Mouse (Mus musculus) forebrain, embryonic 11.5 days (tissue): ENCODE results near the gene Rae1. TPM values are rescaled to one million over a fixed set of nuclear protein-coding genes. Genes with fewer than 3 reads are reported as not detected.
A peak's percentile ranks its signal among the peaks of the same experiment; 100 is the strongest.

Source experiments
- ATAC-seq: fragments of 200-750 bp; cut with Nextera tagmentation; replicated peaks from 2 replicates; pipeline ENCODE4 v1.8.0; 2017; ENCODE audit warnings: moderate TSS enrichment; ENCODE audit not compliant: low FRiP score
- DNase-seq: peaks from one replicate; pipeline ENCODE4 v3.0.0-alpha.2; 2017; ENCODE audit warnings: low spot score
- H3K27ac ChIP-seq: fragments of 300-500 bp; sonication (generic); 2 replicates; pipeline ENCODE4 v1.5.1; 2014; ENCODE audit warnings: low read depth, low read length
- H3K27me3 ChIP-seq: fragments of 300-500 bp; sonication (generic); 2 replicates; pipeline ENCODE4 v1.6.1; 2014; ENCODE audit warnings: mild to moderate bottlenecking, low read length, mixed read lengths; ENCODE audit not compliant: control insufficient read depth, insufficient read depth
- H3K36me3 ChIP-seq: fragments of 300-500 bp; sonication (generic); 2 replicates; pipeline ENCODE4 v1.6.1; 2014; ENCODE audit warnings: mild to moderate bottlenecking, low read length, moderate library complexity, mixed read lengths; ENCODE audit not compliant: control insufficient read depth, insufficient read depth
- H3K4me1 ChIP-seq: fragments of 300-500 bp; sonication (generic); replicated peaks from 2 replicates; pipeline ENCODE4 v1.6.1; 2014; ENCODE audit warnings: low read length, mixed read lengths; ENCODE audit not compliant: control insufficient read depth, insufficient read depth
- H3K4me2 ChIP-seq: fragments of 300-500 bp; sonication (generic); 2 replicates; pipeline ENCODE4 v1.6.1; 2014; ENCODE audit warnings: low read depth, mild to moderate bottlenecking, low read length, moderate library complexity, mixed read lengths; ENCODE audit not compliant: severe bottlenecking
- H3K4me3 ChIP-seq: fragments of 300-500 bp; sonication (generic); 2 replicates; pipeline ENCODE4 v1.5.1; 2014; ENCODE audit warnings: low read depth, low read length
- H3K9ac ChIP-seq: fragments of 300-500 bp; sonication (generic); 2 replicates; pipeline ENCODE4 v1.6.1; 2014; ENCODE audit warnings: low read length
- H3K9me3 ChIP-seq: fragments of 300-500 bp; sonication (generic); 2 replicates; pipeline ENCODE4 v1.6.1; 2016; ENCODE audit warnings: low read length, mixed read lengths; ENCODE audit not compliant: control insufficient read depth
- WGBS: fragments of 180-500 bp; shearing (Covaris S2); extraction: QIAGEN DNeasy Blood & Tissue Kit; methylation state at CpG from one replicate; pipeline ENCODE4 v1.1.7; 2014; 5-methylcytosine and 5-hydroxymethylcytosine counted together
- polyA plus RNA-seq: library from polyadenylated mRNA; unstranded; fragments of >200 nt; fragmentation: Nextera tagmentation; extraction: Ambion mirVana; gene quantifications from 2 replicates; pipeline ENCODE4 v1.2.1, GENCODE M21; 2014

The Rae1 gene
- polyA plus RNA-seq, 1 experiment from 2014 or later, result 148 TPM

DNA sequence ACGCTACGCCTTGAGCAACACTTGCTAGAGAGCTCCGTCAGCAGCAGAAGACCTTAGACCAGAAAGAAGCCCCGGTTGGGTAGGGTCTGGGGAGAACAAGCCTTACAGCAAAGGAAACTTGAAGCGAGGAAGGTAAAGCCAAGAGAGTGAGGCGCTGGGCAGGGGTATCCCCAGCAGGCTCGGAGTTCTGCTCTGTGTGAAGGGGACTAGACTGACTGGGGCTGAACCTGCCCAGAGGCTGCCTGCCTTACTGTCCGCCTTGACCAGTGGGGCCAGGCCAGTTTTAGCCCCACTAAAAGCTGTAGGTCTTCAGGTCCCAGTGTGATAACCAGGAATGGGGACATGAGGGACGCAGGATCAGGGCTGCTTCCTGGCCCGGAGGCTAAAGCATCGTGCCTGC, 20.5 kb downstream of the Rae1 start, which contains the start of gene Rbm38:
TSS of gene Rbm38 (plus strand) at position 69 of the 400 bp plus-strand sequence.
- no peak within 1 kb of the TSS; the same call in 1 of the 2 replicates for H3K27ac ChIP-seq
- peak within 1 kb of the TSS; percentile 87 for H3K4me3 ChIP-seq
- peaks cover 29% of the 10 kb centered on the region for H3K4me1 ChIP-seq
- H3K9ac ChIP-seq, result peak within 1 kb of the TSS; percentile 60
- H3K27me3 ChIP-seq, result peaks cover 9% of the 10 kb centered on the region
- ATAC-seq, result no peak
- no peaks in the 10 kb centered on the region; the same call in 1 of the 2 replicates for H3K36me3 ChIP-seq
- peak within 1 kb of the TSS; percentile 84 for H3K4me2 ChIP-seq
- H3K9me3 ChIP-seq, result no peaks in the 10 kb centered on the region
- peak; percentile 55 for DNase-seq
- WGBS, result 28% methylated on average over 11 of the region's 11 CpGs

DNA sequence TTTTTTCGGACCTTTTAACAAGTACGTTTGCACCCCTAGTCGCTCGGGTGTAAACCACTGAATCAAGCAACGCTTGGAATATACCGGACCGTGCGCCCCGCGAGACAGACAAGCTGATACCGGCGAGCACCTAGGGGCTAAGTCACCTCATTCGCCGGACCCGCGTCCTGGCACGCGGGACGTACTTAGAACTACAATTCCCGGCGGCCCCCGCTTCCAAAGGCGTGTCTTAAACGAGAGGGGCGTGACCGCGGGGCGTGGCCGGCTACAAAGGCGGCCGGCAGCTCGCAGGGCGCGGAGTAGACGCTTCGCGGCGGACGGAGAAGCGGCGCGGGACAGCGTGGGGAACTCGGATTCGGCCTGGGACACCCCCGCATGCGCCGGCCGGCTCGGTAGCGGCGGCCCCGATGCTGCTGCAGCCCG, 21.7 kb downstream of the Rae1 start:
- H3K36me3 ChIP-seq, result no peaks in the 10 kb centered on the region; the same call in 1 of the 2 replicates
- peak overlapping the region; percentile 83 for H3K9ac ChIP-seq
- H3K27me3 ChIP-seq, result peaks cover 9% of the 10 kb centered on the region
- ATAC-seq, result peak; percentile 82
- H3K4me1 ChIP-seq, result peaks cover 29% of the 10 kb centered on the region
- peak overlapping the region; percentile 87 for H3K4me3 ChIP-seq
- DNase-seq, result peak; percentile 96
- peak overlapping the region; percentile 84 for H3K4me2 ChIP-seq
- H3K27ac ChIP-seq, result peak overlapping the region; percentile 80
- no peaks in the 10 kb centered on the region for H3K9me3 ChIP-seq
- under 1% methylated on average over 54 of the region's 54 CpGs for WGBS

DNA sequence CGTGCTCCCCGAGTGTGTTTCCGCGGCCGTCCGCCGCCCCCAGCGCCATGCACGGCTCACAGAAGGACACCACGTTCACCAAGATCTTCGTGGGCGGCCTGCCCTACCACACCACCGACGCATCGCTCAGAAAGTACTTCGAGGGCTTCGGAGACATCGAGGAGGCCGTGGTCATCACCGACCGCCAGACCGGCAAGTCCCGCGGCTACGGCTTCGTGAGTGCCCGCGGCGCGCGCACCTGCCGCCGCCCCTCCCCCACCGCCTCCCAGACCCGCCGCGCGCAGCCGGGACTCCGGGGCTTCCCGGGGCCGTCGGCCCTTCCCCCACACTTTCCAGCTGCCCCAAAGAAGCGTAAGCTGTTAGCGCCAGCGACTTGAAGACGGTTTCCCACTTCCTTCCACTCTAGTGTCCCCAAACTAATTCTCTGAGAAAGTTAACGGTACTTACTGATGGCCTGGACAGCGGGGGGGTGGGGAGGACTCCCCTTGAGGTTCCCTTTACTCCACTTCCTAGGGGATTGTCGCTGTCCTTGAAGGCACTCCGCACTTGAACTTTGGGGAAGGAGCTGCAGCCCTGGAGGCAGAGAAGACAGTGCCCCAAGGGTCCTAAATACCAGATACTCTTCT, 22.3 kb downstream of the Rae1 start:
- WGBS, result under 1% methylated on average over 45 of the region's 51 CpGs
- Histone ChIP-seq H3K27ac (peak overlapping the region; percentile 80), H3K4me1 (peaks cover 29% of the 10 kb centered on the region), H3K9me3 (no peaks in the 10 kb centered on the region), H3K4me2 (peak overlapping the region; percentile 84), H3K4me3 (peak overlapping the region; percentile 87), H3K9ac (peak overlapping the region; percentile 83), H3K36me3 (no peaks in the 10 kb centered on the region; the same call in 1 of the 2 replicates), H3K27me3 (peaks cover 9% of the 10 kb centered on the region)
- DNase-seq (peak; percentile 86), ATAC-seq (peak; percentile 56)

DNA sequence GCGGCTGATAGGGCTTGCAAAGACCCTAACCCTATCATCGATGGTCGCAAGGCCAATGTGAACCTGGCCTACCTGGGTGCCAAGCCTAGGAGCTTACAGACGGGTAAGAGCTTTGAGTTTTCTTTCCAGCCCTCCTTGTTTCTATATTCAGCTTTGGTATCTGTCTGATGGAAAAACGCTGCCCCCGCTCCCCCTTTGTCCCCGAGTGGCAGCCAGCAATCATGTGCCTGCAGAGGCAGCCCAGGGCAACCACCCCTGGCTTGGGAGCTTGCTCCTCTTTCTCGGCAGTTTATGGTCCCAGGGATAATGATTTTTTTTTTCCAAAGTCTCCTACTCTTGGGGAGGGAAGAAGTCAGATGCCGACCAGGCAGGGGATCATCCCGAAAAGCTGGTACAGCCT, 22.9 kb downstream of the Rae1 start:
- H3K27me3 ChIP-seq, result peaks cover 9% of the 10 kb centered on the region
- peak overlapping the region; percentile 84 for H3K4me2 ChIP-seq
- no peak for DNase-seq
- H3K36me3 ChIP-seq, result no peaks in the 10 kb centered on the region; the same call in 1 of the 2 replicates
- peaks cover 29% of the 10 kb centered on the region for H3K4me1 ChIP-seq
- H3K27ac ChIP-seq, result no peak overlapping the region
- ATAC-seq, result no peak
- WGBS, result 25% methylated on average over 10 of the region's 10 CpGs
- no peaks in the 10 kb centered on the region for H3K9me3 ChIP-seq
- H3K4me3 ChIP-seq, result peak overlapping the region; percentile 87
- peak overlapping the region; percentile 83 for H3K9ac ChIP-seq

DNA sequence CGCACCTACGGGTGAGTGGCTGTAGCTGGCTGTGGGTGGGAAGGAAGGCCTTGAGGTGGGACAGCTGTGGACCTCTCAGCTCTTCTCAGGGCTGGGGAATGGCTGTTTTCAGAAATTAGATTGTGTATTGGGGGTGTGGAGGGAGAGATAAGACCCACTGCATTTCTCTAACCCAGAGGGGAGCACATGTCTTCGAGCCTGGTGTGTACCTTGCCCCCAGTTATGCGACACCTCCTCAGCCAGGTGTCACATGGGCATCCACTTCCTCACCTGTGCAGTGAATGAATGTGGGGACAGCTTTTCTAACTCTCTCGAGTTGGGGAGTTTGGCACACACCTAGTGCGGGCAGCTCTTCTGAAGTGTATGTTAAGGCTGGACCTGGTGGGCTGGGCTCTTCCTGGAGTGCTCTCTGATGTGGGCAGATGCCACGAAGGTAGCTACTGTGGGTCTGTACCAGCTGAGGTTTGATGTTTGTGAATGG, 23.5 kb downstream of the Rae1 start:
- Histone ChIP-seq H3K27ac (no peak overlapping the region), H3K9me3 (no peaks in the 10 kb centered on the region), H3K36me3 (peaks cover 2% of the 10 kb centered on the region; the same call in 1 of the 2 replicates), H3K27me3 (peaks cover 8% of the 10 kb centered on the region), H3K4me3 (peak overlapping the region; percentile 87), H3K4me1 (peaks cover 29% of the 10 kb centered on the region), H3K9ac (peak overlapping the region; percentile 83), H3K4me2 (peak overlapping the region; percentile 84)
- DNase-seq (no peak), ATAC-seq (no peak)
- WGBS, result 85% methylated on average over 7 of the region's 7 CpGs

DNA sequence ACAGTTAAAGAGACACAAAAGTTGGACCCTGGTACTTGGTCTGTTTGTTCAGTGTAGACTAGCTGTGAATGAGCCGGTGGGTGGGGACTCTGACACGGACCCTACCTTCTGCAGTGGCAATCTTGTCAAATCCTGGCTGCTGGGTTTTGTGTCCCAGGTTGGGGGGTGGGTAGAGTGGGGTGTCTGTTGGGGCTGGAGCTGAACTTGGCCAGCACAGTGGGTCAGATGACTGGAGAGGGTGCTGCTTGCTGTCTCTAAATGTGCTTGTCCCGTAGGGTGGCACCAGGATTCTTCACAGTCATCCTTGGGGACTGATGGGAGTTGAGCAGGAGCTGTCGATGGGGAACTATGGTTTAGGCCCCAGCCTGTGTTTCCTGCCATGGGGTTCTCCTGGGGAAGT, 24.0 kb downstream of the Rae1 start:
- peaks cover 26% of the 10 kb centered on the region for H3K4me1 ChIP-seq
- DNase-seq (no peak), ATAC-seq (no peak)
- H3K9me3 ChIP-seq, result no peaks in the 10 kb centered on the region
- H3K9ac ChIP-seq, result peak overlapping the region; percentile 83; the same call in 1 of the 2 replicates
- H3K4me3 ChIP-seq, result peak overlapping the region; percentile 87
- H3K27ac ChIP-seq, result no peak overlapping the region
- WGBS, result 85% methylated on average over 4 of the region's 4 CpGs
- peaks cover 7% of the 10 kb centered on the region for H3K27me3 ChIP-seq
- H3K4me2 ChIP-seq, result 0 out of 2 replicates have a peak overlapping the region, but pooled peaks have one; percentile 84
- H3K36me3 ChIP-seq, result peaks cover 2% of the 10 kb centered on the region; the same call in 1 of the 2 replicates

DNA sequence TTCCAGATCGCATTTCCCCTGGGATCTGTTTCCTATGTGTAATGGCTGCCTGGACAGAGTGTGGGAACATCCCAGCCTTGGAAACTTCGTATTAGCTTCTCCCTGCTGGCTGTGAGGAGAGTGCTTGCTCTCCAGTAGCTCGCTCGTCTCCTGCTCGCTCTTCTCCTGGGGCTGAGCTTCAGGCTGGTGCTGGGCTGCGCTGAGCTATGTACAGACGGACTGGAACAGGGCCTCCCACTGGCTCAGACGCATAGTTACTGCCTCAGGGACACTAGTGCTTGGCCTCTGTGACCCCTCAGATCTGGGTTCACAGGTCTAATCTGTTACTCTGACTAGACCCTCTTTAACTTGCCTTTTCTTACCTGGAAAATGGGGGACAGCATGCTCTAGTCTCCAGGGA, 24.5 kb downstream of the Rae1 start:
- ATAC-seq (no peak), DNase-seq (no peak)
- no peaks in the 10 kb centered on the region for H3K9me3 ChIP-seq
- H3K36me3 ChIP-seq, result peaks cover 2% of the 10 kb centered on the region; the same call in 1 of the 2 replicates
- H3K9ac ChIP-seq, result peak overlapping the region; percentile 16; the same call in 1 of the 2 replicates
- peaks cover 7% of the 10 kb centered on the region for H3K27me3 ChIP-seq
- WGBS, result 70% methylated on average over 8 of the region's 8 CpGs
- H3K4me1 ChIP-seq, result peaks cover 24% of the 10 kb centered on the region
- peak overlapping the region; percentile 87; the same call in 1 of the 2 replicates for H3K4me3 ChIP-seq
- 0 out of 2 replicates have a peak overlapping the region, but pooled peaks have one; percentile 12 for H3K4me2 ChIP-seq
- H3K27ac ChIP-seq, result no peak overlapping the region

DNA sequence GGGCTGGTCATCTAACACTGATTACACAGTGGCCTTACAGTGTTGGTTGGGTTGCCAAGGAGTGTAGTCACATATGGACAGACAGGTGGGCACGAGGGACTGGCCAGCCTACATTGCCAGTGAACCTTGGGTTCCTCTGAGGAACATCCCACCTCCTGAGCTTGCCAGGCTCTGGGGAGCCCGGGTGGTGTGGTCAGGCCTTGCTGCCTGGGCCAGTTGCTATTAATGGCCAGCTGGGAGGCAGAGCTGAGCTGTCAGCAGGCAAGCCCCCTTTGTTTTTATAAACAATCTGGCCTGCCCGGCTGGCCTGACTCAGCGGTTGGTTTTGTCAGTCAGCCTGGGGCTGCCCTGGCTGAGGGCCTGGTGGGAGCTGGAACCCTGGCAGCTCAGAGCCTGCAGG, 25.0 kb downstream of the Rae1 start:
- ATAC-seq (no peak), DNase-seq (peak; percentile 51)
- Histone ChIP-seq H3K4me3 (no peak overlapping the region; the same call in 1 of the 2 replicates), H3K27ac (no peak overlapping the region), H3K4me1 (peaks cover 21% of the 10 kb centered on the region), H3K27me3 (peaks cover 7% of the 10 kb centered on the region), H3K9ac (peak overlapping the region; percentile 6; the same call in 1 of the 2 replicates), H3K4me2 (no peak overlapping the region; the same call in 1 of the 2 replicates), H3K36me3 (peaks cover 2% of the 10 kb centered on the region; the same call in 1 of the 2 replicates), H3K9me3 (no peaks in the 10 kb centered on the region)
- WGBS, result 31% methylated on average over 4 of the region's 4 CpGs
